Mouse (Mus musculus): Measurements from ENCODE around the gene Rnf2. TPM values are rescaled to one million over a fixed set of nuclear protein-coding genes. Genes with fewer than 3 reads are reported as not detected.
"Not testable (repeated sequence)": the region's sequence is repeated elsewhere in the genome, so short reads cannot be mapped to it uniquely, and the experiment has no call there.

The Rnf2 gene
- total RNA-seq, 4 experiments from 2014 or later = 52.6 to 72.0 (median 55.3) TPM

GRCm38 (mm10) chr1:151484754-151485153, 16.0 kb downstream of the Rnf2 start:
- no peak for DNase-seq

- no peak for DNase-seq
Measured at GRCm38 (mm10) chr1:151483568-151483967, 17.2 kb downstream of the Rnf2 start.

- no peak for DNase-seq
Measured at GRCm38 (mm10) chr1:151482497-151482896, 18.3 kb downstream of the Rnf2 start.

GRCm38 (mm10) chr1:151472386-151472785, 28.4 kb downstream of the Rnf2 start:
- DNase-seq = not testable (repeated sequence)

- no peak for DNase-seq
Measured at GRCm38 (mm10) chr1:151471429-151471828, 29.3 kb downstream of the Rnf2 start.

- DNase-seq = no peak
Measured at GRCm38 (mm10) chr1:151466571-151466970, 34.2 kb downstream of the Rnf2 start.

DNA sequence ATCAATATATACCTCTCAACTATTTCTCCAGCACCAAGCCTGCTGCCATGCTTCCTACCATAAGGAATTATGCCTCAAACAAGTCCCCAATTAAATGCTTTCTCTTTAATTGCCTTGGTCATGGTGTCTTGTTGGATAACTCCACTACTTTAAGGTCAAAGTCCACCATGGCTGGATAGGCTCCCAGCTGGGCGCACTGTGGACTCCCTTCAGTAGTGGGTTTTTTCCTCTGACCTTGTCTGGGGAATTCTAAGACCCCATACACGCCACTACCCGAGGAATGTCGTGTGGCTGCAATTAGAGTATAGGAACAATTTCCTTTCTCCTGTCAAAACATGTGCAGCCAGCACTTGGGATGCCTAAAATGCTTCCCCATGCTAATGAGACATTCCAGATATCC, 35.8 kb downstream of the Rnf2 start:
- no peak for DNase-seq

GRCm38 (mm10) chr1:151461265-151461664, 39.5 kb downstream of the Rnf2 start:
- no peak for DNase-seq

GRCm38 (mm10) chr1:151457087-151457486, 43.7 kb downstream of the Rnf2 start:
- no peak for DNase-seq

GRCm38 (mm10) chr1:151451946-151452345, 48.8 kb downstream of the Rnf2 start:
- no peak for DNase-seq

GRCm38 (mm10) chr1:151450851-151451250, 49.9 kb downstream of the Rnf2 start:
- no peak for DNase-seq

GRCm38 (mm10) chr1:151449866-151450265, 50.9 kb downstream of the Rnf2 start:
- DNase-seq = no peak

DNA sequence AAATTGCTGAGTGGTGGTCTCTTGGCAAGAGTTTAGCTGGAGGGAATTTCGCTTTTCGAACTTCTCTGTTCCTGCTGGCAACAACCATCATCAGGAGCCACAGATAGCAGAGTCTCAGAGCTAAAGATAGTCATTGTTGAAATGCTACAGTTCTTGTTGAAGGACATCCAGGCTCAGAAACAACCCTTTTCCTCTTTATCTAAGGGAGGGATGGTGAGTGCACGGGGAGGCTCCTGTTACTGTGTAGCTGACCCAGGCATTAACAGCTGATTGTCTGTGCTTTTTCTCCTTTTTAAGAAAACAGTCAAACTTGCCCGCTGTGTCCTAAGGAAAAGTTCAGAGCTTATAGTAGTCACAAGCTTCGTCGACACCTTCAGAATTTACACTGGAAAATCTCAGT, 65.3 kb downstream of the Rnf2 start:
- no peak for DNase-seq

DNA sequence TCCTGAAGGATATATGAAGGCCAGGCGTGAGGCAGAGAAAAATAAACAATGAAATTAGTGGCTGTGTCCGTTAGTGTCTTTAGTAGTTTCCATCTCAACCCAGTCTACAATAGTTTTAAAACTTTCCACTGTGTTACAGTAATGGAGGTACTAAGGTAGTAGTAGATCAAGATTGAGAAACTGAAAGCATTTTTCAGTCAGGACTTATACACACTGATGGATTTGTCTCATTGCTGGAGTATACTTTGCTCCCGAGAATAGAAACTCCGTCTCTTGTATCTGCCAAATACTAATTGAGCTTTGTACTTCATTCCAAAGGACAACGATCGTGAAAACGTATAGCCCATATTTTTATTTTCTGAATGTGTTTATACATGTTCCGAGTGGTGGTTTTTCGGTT, 71.4 kb downstream of the Rnf2 start:
- DNase-seq = no peak

DNA sequence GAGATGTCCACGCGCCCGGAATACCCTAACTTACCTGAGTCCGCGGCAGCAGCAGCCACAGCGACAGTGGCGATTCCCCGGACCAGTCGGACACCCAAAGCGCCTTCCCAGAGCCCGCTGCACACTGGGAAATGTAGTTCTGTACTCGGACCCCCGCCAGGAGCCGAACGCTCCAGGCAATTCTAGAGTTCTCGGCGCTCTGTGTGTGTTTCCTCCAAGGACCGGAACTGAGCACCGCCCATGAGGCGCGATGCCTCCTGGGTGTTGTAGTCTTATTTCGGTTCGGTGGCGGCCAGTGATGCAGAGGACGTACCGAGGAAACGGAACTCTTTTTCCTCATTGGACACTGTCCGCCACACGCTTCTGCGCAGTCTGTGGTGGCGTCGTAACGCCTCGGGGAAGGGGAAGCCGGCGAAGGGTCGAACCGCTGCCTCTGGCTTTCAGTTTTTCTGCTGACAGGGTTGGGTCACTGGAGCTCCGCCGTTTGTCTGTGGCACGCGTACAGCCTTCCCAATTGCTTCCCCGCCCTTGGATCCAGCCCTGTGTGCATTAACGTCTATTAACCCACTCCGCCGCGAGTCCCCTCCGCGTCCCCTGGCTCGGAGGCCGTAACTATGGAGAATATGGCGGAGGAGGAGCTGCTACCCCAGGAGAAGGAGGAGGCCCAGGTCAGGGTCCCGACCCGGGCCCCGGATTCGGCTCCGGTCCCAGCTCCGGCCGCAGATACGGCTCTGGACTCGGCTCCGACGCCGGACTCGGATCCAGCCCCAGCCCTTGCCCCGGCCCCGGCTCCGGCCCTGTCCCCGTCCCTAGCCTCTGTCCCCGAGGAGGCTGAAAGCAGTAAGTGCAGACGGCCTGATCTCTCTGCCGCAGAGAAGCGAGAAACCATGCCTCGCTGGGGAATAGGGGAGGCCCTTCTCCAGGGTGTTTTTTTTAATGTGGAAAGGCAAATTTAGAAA, 72.2 kb downstream of the Rnf2 start, which contains the start of the genes Swt1 and Trmt1l:
TSS of gene Swt1 (minus strand) at position 193 of the 959 bp plus-strand sequence.
TSS of gene Trmt1l (plus strand) at position 280 of the 959 bp plus-strand sequence.
- DNase-seq = peak; percentile 99

- DNase-seq = no peak
Measured at GRCm38 (mm10) chr1:151427888-151428262, 72.9 kb downstream of the Rnf2 start.

GRCm38 (mm10) chr1:151426947-151427600, 73.7 kb downstream of the Rnf2 start:
- DNase-seq = no peak

DNA sequence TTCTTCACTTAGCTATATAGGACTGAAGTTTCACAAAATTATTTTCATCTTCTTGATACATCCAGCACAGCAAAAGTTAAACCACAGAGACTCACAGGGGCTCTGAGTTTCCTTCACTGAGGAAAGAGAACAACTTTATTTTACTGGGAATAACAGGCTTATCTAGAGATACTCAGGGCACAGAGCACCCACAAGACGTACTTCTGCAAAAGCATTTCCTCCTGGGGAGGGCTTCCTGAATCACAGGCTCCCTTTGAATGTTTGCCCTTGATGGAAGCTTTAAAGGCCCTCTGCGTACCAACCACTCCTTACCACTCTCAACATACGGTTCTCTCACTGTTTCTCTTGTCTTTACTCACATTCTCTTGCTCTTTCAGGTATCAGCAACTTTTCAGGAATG, 78.6 kb downstream of the Rnf2 start:
- DNase-seq = no peak

GRCm38 (mm10) chr1:151409827-151410226, 90.9 kb downstream of the Rnf2 start:
- no peak for DNase-seq

Measured in adrenal gland, adult 8-10 months (tissue).